Mouse (Mus musculus): ENCODE data around the gene Catip.

The Catip gene

DNA sequence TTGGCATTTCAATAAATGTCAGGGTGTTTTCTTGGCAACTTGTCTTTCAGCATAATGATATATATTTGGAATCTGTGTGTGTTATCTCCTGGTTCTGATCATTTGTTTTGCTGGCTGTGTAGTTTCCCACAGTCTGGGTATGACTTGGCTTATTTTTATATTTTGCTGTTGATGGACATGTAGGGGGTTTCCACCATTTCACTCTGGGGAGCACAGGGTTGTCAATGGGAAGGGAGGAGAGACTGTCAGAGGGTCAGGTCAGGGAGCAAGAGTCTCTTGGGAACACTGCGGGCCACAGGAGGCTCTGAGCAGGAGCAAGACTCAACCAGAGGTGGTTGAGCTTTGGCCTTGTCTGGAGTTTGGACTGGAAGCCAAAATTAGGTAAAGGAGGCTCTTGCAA lies 19.6 kb upstream of the Catip start:
- no peak for DNase-seq (ENCODE audit: low read depth, low spot score)

DNA sequence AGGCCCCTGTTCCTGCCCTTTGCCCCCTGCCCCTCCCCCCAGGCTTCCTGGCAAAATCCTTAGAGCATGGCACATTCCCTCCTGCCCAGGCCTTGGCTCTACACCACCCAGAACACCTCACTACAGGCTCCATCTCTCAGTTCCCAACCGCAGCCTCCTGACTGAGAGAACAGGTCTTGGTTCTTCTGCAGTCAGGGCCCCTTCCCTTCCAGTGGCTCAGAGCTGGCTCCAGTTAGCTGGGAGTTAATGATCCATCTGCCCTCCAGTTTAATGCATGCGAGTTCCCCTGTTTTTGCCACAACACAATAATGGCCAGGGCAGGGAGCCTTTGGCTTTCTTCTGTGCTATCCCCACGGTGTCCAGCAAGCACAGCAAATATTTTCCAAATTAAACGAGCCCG lies 18.7 kb upstream of the Catip start:
- no peak for DNase-seq (ENCODE audit: low read depth, low spot score)

DNA sequence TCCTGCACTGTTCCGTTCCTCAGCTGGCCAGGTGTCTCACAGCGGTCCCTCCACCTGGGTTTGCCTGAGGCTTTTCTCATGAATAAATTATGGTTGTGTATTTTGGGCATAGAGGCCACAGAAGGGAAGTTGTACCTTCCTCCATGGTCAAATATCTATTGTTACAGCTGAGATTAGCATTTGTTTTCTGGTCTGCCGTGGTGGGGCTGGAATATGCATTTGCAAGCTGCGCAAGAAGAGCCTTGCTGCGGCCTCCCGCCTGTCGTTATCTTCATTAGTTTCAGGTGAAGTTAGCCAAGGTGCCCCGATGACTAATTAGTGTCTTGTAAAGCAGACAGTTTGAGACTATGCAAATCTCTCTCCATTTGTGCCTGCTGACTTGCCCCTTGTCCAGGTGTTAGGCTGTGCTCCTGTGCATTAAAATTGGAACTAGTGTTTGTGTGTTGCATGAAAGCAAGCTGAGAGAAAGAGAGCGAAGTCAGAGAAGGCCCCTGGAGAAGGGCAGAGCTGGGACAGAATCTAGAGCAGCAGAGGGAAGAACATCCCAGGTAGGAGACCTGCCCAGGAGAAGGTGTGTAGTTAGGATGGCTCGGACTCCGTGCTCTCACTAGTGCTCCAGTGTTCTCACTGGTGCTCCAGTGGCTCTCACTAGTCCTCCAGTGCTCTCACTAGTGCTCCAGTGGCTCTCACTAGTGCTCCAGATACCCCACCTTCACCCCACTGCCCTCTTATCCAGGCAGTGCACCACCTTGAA lies 17.6 kb upstream of the Catip start:
- DNase-seq (ENCODE audit: low read depth, low spot score) = no peak

DNA sequence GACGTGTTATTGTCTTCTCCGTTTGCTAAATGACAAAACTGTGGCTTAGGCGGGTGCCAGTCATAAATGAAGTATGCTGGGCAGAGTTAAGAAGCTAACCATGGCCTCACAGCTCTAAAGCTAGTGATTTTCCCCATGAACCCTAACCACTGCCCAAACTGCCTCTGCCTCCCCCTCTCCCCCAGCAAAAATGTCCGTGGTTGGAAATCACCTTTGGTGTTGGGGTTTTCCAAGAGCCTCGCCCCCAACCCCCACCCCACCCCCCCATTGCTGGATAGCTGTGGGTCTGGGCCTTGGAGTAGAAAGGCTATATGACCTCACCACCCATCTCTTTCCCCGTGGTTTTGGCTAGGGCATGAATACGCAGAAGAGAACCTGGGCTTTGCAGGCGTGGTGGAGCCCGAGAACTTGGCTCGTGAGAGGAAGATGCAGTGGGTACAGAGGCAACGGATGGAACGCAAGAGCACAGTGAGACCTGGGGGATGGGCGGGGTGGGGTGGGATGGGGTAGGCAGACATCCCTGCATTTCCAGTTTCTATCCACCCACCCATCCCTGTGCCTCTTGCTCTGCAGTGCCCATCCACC lies 10.6 kb upstream of the Catip start:
- no peak for DNase-seq (ENCODE audit: low read depth, low spot score)

DNA sequence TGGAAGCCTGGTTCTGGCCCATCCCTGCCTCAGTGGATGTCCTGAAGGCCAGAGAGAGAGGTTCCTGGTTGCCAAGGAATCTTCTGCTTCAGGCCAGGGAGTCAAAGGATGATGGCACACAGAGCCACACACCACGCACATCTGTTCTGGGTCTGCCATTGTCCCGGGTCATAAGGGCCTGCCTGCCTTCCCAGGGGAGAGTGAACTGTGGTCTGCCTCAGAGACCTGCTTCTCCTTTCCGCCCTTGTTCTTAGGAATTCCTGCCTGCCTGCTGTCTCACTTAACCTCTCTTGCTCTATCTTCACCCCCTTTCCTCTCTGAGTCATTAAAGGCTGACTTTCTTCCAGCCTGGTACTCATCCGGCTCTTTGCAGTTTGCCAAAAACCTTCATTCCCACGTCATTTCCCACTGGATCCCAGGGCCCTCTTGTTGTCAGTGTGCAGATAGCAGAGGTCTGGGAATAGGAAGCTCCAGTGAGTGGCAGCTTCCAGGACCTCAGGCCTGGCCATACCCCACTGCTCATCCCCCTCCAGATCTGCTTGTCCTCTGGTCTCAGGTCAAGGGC lies 9.3 kb upstream of the Catip start:
- DNase-seq (ENCODE audit: low read depth, low spot score) = no peak

DNA sequence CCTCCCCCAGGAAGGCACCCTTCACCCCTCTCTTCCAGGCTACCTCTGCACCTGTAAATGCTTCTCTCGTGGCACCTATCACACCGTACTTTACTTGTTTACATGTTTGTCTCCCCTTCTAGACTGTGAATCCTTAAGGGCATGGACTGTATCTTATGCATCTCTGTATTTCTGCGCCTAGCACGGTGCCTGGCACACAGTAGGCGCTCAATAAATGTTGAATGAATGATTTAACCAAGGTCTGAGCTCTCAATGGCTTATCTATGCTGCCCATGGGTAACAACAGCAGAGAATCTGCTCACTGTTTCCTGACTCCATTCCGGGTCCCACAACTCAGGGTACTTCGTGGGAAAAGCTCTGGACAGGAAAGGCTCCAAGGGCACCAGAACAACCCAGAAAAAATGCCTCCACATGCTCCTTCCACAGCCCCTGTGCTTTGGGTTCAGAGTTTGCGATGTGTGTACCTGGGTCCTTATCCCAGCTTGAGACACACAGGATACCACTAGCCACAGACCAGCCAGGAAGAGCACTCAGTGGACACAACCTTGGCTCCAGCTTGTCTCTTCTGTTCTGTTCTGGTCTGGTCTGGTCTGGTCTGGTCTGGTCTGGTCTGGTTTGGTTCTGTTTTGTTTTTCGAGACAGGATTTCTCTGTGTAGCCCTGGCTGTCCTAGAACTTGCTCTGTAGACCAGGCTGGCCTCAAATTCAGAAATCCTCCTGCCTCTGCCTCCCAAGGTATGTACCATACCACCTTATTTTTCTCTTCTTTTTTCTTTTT lies 8.3 kb upstream of the Catip start:
- DNase-seq (ENCODE audit: low read depth, low spot score) = no peak

DNA sequence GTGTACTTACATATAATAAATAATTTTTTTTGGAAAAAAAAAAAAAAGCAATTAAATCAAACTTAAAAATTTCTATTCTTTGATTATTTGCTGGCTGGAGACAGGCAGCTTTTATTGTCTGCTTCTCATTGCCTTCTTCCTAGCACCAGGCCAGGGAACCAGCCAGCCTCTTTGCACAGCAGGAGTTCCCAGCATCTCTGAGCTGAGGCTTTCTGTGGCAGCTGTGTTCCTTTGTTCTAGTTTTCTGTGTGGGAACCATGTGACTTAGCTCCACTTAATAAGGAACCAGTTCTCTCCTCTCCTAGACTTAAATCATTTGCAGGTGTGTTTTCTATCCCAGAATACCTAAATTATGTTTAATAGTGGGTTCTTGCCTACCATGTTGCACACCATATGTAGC lies 4.4 kb upstream of the Catip start:
- DNase-seq (ENCODE audit: low read depth, low spot score) = no peak

DNA sequence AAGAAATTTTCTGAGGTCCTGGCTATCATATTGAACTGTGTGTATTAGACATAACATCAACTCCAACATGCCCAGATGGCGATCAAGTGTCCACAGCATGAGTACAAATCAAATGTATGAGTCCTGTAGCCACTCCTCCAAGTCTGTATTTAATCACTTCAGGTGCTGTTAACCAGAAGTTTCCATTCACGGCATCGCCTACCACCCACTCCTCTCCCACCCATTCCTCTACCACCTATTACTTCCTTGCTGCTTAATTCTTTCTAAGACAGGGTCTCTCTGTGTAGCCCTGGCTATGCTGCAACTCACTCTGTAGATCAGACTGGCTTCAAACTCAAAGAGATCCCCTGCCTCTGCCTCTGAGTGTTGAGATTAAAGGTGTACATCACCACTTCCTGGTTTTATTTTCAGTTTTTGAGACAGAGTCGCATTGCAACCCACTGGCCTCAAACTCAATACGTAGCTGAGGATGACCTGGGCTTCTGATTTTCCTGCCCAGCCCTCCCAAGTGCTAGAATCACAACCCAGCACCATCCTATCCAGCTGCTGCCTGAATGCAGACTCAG lies 1.9 kb upstream of the Catip start:
- no peak for DNase-seq (ENCODE audit: low read depth, low spot score)

DNA sequence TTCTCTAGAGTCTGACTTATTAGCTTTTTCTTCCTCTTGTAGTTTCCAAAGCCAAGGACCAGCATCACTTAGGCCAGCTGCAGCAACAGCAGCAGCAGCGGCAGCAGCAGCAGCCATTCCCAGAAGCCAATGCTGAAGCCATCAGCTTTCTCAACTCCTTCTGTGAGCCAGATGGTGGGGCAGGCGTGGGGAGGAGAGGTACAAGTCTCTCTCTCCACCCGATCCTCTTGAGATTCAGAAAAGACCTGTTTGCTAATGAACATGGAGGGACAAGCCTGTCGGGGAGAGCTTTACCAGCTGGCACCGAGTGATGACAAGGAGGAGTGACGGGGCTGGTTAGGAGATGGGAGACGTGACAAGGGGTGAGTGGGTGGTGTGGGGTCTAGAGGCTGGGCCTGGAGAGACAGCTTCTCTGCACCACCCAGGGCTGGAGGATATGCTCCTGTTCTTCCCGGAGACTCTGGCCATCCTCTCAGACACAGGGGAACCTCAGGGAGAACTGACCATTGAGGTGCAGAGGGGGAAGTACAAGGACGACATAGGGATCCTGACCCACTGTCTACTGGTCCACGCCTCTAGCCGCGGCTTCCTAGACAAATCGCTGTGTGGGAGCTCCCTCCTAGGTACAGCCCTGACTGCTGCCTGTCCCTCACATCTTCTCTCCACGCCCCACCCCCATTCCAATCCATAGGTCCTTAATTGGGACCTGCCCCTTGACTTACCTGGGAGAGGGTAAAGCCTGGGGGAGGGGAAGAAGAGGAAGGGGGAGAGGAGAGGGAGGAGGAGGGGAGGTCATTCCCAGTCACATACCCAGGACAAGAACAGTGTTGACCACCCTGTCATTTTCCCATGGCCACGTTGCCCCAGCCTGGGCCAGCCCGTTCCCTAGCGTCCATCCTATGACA lies 669 bp downstream of the Catip start:
- DNase-seq (ENCODE audit: low read depth, low spot score) = no peak

DNA sequence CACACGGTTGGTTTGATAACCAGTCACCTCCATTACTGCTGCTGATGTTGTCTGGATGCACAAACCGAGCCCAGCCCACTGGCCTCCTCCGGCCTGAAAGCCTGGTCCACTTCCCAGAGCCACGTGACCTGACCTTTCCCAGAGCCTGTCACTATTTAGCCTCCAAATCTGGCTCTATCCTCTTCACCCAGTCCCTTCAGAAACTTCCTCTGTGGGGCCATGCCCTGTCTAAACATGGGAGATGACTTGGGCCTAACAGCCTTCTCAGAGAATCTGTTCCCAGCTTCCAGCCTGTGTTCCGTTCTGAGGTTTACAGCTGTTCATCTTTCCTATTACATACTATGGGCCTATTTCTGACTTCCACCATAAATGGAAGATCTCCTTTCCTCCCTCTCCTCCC lies 1.5 kb downstream of the Catip start:
- DNase-seq (ENCODE audit: low read depth, low spot score) = no peak

DNA sequence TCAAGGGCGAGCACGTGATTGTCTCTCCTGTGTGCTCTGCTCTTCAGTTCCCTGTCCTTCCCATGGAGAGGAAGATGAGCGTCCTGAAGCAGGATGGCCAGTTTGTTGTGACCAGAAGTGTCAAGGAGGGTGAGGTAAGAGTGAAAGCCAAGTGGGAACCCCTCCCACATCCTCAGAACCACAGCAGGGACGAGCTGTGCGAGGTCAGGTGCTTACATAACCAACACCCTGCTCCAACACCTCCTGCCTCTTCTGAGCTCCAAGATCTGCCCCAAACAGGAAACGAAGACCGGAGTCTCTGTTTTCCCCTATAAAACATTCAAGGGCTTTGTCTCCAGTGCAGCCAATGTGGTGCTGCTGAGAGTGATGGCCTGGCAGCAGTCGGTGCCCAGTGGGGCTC lies 2.4 kb downstream of the Catip start:
- DNase-seq (ENCODE audit: low read depth, low spot score) = no peak

DNA sequence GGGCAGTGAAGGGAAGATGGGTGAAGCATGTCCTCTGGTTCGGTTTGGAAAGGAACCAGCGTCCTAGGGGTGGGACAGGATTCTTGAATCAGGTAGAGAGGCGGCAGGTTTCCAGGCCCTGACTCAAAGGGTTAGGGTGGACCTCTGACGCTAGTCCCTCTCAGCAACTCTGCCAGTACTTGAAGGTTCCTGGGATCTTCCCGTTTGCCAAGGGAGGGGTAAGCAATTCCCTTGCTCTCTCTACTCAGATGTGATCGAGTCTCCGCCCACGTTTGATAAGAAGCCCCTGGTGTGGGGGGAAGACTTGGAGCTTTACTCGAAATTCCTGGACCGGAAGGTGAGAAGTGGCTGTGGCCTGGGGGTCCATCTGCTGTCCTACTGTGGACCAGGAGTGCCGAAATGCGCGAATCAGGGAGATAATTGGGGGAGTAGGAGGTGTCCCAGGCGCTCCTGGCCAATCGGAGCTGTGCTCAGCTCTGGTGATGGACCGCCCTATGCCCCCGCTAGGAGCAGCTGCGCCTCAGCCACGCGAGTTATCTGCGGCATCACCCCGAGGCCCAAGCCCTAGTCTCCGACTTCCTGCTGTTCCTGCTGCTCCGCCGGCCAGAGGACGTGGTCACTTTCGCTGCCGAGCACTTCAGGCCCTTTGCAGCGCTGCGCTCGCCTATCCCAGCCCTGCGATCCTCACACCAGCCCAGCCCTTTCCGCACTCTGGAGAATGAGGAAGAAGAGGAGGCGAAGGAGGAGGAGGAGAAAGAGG lies 6.2 kb downstream of the Catip start:
- DNase-seq (ENCODE audit: low read depth, low spot score) = peak; percentile 54

DNA sequence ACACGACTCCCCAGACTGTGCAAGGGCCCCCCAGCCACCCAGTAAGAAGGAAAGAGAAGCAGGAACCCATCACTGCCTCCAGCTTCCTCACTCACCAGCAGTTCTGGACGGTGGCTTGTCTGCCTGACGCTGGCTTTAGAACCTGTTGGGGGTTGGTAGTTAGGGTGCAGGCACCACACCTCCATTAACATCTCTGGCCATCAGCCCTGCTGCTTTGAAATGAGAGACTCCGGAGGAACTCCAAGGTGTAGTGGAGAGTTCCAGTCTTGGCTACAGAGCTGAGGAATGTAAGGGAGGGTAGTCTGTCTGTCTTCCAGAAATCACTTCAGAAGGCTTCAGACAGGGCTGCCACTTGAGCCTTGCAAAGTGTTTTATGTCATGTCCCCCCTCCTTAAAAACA lies 8.1 kb downstream of the Catip start:
- DNase-seq (ENCODE audit: low read depth, low spot score) = no peak

DNA sequence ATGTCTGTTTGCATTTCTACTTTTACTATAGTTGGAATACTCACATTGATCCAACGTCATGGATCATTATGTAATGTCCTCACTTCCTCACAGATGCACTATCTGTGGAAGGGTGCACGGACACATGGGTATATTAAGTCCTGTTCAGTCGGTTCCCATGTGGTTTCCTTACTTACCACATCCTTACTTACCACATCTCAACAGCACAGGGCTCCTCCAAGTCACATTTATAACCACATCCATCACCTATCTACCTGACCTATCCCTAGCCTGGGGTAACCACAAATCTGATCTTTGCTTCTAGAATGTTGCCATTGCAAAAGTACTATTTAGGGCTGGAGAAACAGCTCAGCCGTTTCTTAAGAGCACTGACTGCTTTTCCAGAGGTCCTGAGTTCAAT lies 11.5 kb downstream of the Catip start:
- DNase-seq (ENCODE audit: low read depth, low spot score) = no peak

DNA sequence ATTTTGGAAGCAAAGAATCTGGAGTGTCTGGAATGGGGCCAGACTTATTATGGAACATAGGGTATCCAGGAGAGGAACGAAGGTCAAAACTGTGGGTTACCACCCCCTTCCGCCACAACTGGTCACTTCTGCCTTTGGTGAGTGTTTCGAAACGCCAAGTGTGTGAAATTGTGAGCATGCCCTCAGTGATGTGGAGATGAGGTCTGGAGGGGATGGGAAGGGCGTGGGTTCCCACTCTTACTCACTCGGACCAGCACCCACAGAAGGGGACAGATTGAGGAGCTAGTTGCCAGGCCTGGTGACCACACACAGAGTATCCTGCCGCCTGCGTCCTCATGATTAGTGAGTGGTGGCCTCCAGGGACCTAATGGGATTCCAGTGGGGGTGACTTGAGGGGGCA lies 13.1 kb downstream of the Catip start, which contains the start of gene Slc11a1:
Slc11a1 (plus strand) TSS at position 216 of the 400 bp plus-strand sequence.
- no peak for DNase-seq (ENCODE audit: low read depth, low spot score)

DNA sequence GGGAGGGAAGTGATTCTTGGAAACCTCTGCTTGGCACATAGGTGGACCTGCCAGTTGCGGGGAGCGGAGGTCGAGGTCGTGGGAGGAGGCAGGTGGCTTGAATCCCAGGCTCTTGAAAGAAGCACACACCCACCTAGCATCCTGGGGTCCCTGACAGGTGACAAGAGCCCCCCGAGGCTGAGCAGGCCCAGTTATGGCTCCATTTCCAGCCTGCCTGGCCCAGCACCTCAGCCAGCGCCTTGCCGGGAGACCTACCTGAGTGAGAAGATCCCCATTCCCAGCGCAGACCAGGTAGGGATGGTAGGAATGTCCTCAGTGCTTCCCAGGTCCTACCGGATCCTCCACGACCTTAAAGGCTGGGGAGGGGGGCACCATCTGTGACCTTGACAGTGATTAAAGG lies 13.7 kb downstream of the Catip start:
- DNase-seq (ENCODE audit: low read depth, low spot score) = no peak

DNA sequence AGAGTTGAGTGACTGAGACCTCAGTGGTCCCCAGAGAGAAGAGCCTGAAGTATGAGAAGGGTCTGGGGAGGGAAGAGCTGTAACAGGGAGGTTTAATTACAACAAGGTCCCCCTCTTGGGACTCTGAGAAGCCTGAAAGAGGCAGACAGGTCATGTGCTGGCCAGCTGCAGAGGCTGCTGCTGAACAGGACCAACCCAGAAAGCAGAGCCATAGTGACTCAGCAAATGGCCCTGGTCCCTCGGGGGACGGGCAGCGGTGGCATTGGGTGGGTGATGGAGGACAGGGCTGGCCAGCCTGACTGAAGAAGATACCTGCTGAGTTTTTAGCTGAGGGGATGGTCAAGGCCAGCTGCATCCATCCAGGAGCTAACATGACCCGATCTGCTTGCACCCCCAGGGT lies 14.5 kb downstream of the Catip start:
- no peak for DNase-seq (ENCODE audit: low read depth, low spot score)

DNA sequence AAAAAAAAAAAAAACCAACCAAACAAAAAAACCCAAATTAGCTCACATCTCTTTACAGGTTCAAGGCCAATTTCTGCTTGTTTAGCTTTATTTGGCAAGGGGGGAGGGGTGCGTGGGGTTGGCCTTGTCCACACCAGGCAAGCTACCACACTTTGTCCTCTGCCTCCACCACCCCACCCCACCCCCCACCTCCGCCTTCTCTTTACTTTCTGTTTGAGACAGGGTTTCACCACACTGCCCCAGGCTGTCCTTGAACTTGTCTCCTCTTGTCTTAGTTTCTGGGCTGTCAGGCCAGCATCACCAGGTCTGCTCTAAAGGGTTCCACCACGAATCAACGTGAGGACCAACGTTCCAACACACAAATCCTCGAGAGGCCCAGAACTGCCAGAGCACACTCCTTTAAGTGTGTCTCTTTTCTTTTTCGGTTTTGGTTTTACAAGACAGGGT lies 17.2 kb downstream of the Catip start:
- no peak for DNase-seq (ENCODE audit: low read depth, low spot score)

DNA sequence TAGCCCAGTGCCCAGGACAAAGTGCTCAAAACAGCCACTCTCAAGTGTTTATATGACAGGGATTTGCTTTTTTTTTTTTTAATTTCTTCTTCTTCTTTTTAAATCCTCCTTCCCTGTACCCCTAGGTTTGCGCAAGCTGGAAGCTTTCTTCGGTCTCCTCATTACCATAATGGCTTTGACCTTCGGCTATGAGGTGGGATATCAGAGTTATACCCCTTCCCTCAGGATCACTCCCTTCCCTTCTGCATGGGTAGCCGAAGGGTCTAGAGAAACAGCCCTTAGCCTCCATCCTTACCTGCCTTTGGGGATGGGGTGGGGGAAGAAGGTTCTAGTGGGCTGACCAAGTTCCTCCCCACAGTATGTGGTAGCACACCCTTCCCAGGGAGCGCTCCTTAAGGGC lies 18.6 kb downstream of the Catip start:
- DNase-seq (ENCODE audit: low read depth, low spot score) = no peak

DNA sequence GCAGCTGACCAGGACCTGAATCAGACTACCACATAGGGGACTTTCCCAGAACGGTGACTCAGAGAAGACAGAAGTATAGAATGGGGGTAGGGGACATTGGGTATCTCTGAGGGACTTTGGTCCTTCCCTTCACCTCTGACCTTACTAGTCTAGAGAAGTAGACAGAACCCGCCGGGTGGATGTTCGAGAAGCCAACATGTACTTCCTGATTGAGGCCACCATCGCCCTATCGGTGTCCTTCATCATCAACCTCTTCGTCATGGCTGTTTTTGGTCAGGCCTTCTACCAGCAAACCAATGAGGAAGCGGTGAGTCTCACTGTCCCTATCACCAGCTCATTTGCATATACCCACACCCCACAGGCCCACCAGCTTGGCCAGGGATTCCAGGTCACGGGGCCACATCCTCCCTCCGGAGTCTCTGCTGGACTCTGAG lies 19.7 kb downstream of the Catip start:
- no peak for DNase-seq (ENCODE audit: low read depth, low spot score)

Data from mesoderm, embryonic 11.5 days (tissue).